18 mouse cellular contexts compared by ENCODE assay signal in the genomic region with DNA sequence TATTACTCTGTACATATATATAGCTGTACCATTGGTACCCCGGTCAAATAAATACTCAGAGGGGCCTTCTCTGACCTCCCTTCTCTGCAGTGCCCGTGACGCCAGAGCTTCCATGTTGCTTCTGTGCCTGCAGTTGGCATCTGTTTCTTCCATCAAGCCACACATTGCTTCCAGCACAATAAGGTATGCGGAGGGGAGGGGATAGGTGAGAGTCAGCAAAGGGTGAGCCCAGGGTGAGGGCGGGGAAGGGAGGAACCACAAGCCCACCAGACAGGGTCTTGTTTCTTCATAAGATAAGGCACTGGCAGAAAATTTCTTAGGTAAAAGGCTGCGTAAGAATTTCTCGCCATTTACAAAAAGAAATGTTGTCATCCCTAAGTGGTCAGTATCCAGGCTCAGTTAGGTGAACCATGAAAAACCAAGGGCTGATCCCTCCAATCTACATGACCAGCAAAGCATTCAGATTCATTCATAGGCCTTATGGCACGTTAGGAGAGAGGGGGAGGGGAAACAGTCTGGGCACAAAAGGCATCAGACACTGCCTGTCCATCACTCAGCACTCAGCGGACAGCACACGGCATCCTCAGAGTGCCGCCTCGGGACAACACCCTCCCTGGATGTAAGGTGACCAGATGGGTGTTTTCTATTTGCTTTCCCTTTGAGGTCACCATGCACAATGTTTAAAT.
DNase-seq lines count a peak whose midpoint lies in the region; ATAC-seq and TF ChIP-seq lines count a peak whose summit lies in the region.
"Had no signal": no experiment of that assay in that cellular context is flagged by ENCODE, and none has a peak within 500 bp of the region (broad histone marks: within the 10 kb centered on the region; RNA-seq: fewer than 3 reads in every experiment).

No protein-coding gene starts in this region.

- H3K27me3 ChIP-seq in embryonic facial prominence, embryonic 11.5 days (ENCODE audit: control insufficient read depth, insufficient read depth, low read length), result no peaks in the 10 kb centered on the region
- H3K27me3 ChIP-seq in embryonic facial prominence, embryonic 10.5 days (replicated peaks; ENCODE audit: low read depth, poor library complexity, severe bottlenecking), result no peaks in the 10 kb centered on the region
- no peaks in the 10 kb centered on the region for H3K27me3 ChIP-seq in megakaryocyte, embryonic 14.5 days (replicated peaks)
- H3K27me3 ChIP-seq in CH12.LX (replicated peaks), result no peaks in the 10 kb centered on the region
- no peaks in the 10 kb centered on the region for H3K27me3 ChIP-seq in hindbrain, embryonic 12.5 days
- H3K27me3 ChIP-seq: limb, embryonic 13.5 days; neural tube, embryonic 12.5 days had no signal

- no peaks in the 10 kb centered on the region for H3K79me2 ChIP-seq in CH12.LX (replicated peaks; ENCODE audit: control insufficient read depth, extremely low read depth, insufficient read depth, poor library complexity, severe bottlenecking)

- no peak for TF ChIP-seq RAD21 in CH12.LX (IDR thresholded peaks at IDR 0.05; ENCODE audit: low read depth, low read length)

- in situ Hi-C loops in CH12.LX (cut with MboI; ENCODE audit: low pct_ligation_motif_present, low pct_unique_long_range_greater_than_20kb, low sequenced_read_pairs), result no loop called here

- ATAC-seq in embryonic facial prominence, embryonic 11.5 days (replicated peaks; ENCODE audit: insufficient number of reproducible peaks, low FRiP score, low TSS enrichment, low read depth), result 0 out of 2 replicates have a peak, but pooled peaks have one; percentile 29
- ATAC-seq in megakaryocyte, adult 5-6 weeks (ENCODE audit: poor library complexity, severe bottlenecking), result no peak
- peak; percentile 74 for ATAC-seq in hindbrain, embryonic 12.5 days (ENCODE audit: low FRiP score)
- ATAC-seq: activated CD4-positive, CD25-positive, alpha-beta regulatory T cell, adult 4 months; inflammation-experienced regulatory T-cells, adult 6 months had no signal

- H3K9me3 ChIP-seq in embryonic facial prominence, embryonic 11.5 days (replicated peaks; ENCODE audit: control insufficient read depth, low read length), result no peaks in the 10 kb centered on the region
- no peaks in the 10 kb centered on the region for H3K9me3 ChIP-seq in embryonic facial prominence, embryonic 10.5 days
- H3K9me3 ChIP-seq in megakaryocyte, embryonic 14.5 days, result peaks cover 49% of the 10 kb centered on the region
- peaks cover 5% of the 10 kb centered on the region for H3K9me3 ChIP-seq in CH12.LX (replicated peaks; ENCODE audit: low read length)
- no peaks in the 10 kb centered on the region; the same call in 1 of the 2 replicates for H3K9me3 ChIP-seq in hindbrain, embryonic 12.5 days (replicated peaks)

- no peak overlapping the region for H3K9ac ChIP-seq in embryonic facial prominence, embryonic 11.5 days (replicated peaks; ENCODE audit: low read length)
- no peak overlapping the region for H3K9ac ChIP-seq in CH12.LX (ENCODE audit: insufficient read depth, low read depth)
- no peak overlapping the region for H3K9ac ChIP-seq in hindbrain, embryonic 12.5 days
- H3K9ac ChIP-seq: limb, embryonic 13.5 days; neural tube, embryonic 12.5 days had no signal

- dilution Hi-C loops in CH12.LX (cut with MboI; ENCODE audit: extremely low pct_ligation_motif_present, extremely low pct_unique_long_range_greater_than_20kb, low sequenced_read_pairs), result no loop called here

- no peaks in the 10 kb centered on the region for H3K36me3 ChIP-seq in embryonic facial prominence, embryonic 11.5 days (replicated peaks; ENCODE audit: control insufficient read depth, insufficient read depth, low read depth, low read length)
- no peaks in the 10 kb centered on the region; the same call in 1 of the 2 replicates for H3K36me3 ChIP-seq in embryonic facial prominence, embryonic 10.5 days (replicated peaks)
- no peaks in the 10 kb centered on the region for H3K36me3 ChIP-seq in megakaryocyte, embryonic 14.5 days (replicated peaks; ENCODE audit: low read length)
- no peaks in the 10 kb centered on the region for H3K36me3 ChIP-seq in CH12.LX (replicated peaks in 1 of 2; ENCODE audit: control insufficient read depth in 1 of 2, insufficient read depth in 1 of 2, low read length in 1 of 2)
- H3K36me3 ChIP-seq in hindbrain, embryonic 12.5 days, result peaks cover 6% of the 10 kb centered on the region; the same call in 1 of the 2 replicates
- H3K36me3 ChIP-seq: limb, embryonic 13.5 days; neural tube, embryonic 12.5 days had no signal

- no peak for TF ChIP-seq POLR2A in CH12.LX (IDR thresholded peaks at IDR 0.05; ENCODE audit: low read depth, low read length)

- WGBS in embryonic facial prominence, embryonic 11.5 days, result 85% methylated on average over 12 of the region's 12 CpGs
- WGBS in embryonic facial prominence, embryonic 10.5 days, result 80% methylated on average over 12 of the region's 12 CpGs
- 53% methylated on average over 12 of the region's 12 CpGs for WGBS in hindbrain, embryonic 12.5 days

- no peaks in the 10 kb centered on the region for H3K4me1 ChIP-seq in embryonic facial prominence, embryonic 11.5 days (ENCODE audit: control insufficient read depth, insufficient read depth, low read length)
- peaks cover 2% of the 10 kb centered on the region; the same call in 1 of the 2 replicates for H3K4me1 ChIP-seq in embryonic facial prominence, embryonic 10.5 days
- H3K4me1 ChIP-seq in megakaryocyte, embryonic 14.5 days, result no peaks in the 10 kb centered on the region
- H3K4me1 ChIP-seq in CH12.LX (ENCODE audit: control insufficient read depth in 1 of 2, insufficient read depth in 2 of 2), result peaks cover 7 to 9% of the 10 kb centered on the region in 2 experiments
- H3K4me1 ChIP-seq in hindbrain, embryonic 12.5 days, result peaks cover 9% of the 10 kb centered on the region
- H3K4me1 ChIP-seq: limb, embryonic 13.5 days; neural tube, embryonic 12.5 days had no signal

- no peak overlapping the region for H3K4me3 ChIP-seq in embryonic facial prominence, embryonic 11.5 days (ENCODE audit: low read depth, low read length)
- no peak overlapping the region for H3K4me3 ChIP-seq in embryonic facial prominence, embryonic 10.5 days
- H3K4me3 ChIP-seq in megakaryocyte, embryonic 14.5 days (replicated peaks), result peak overlapping the region; percentile 55
- peak overlapping the region in 1 of 3 experiments; percentile 31 for H3K4me3 ChIP-seq in CH12.LX (replicated peaks in 1 of 3; ENCODE audit: low read depth in 2 of 3, low read length in 2 of 3, poor library complexity in 1 of 3)
- H3K4me3 ChIP-seq in hindbrain, embryonic 12.5 days, result no peak overlapping the region
- H3K4me3 ChIP-seq: limb, embryonic 13.5 days; neural tube, embryonic 12.5 days had no signal

- TF ChIP-seq CTCF in CH12.LX (conservative IDR thresholded peaks at IDR 0.05 in 1 of 2, IDR thresholded peaks at IDR 0.05 in 1 of 2; ENCODE audit: low read depth in 2 of 2, low read length in 2 of 2), result no peak

- H3K27ac ChIP-seq in embryonic facial prominence, embryonic 11.5 days (replicated peaks; ENCODE audit: low read depth, low read length), result no peak overlapping the region
- no peak overlapping the region for H3K27ac ChIP-seq in embryonic facial prominence, embryonic 10.5 days (replicated peaks)
- H3K27ac ChIP-seq in CH12.LX (ENCODE audit: insufficient read depth, low read depth), result no peak overlapping the region; the same call in 1 of the 2 replicates
- no peak overlapping the region for H3K27ac ChIP-seq in hindbrain, embryonic 12.5 days
- H3K27ac ChIP-seq: limb, embryonic 13.5 days; neural tube, embryonic 12.5 days had no signal

- TF ChIP-seq EP300 in CH12.LX (IDR thresholded peaks at IDR 0.05; ENCODE audit: low read length), result no peak

- H3K4me2 ChIP-seq in embryonic facial prominence, embryonic 11.5 days (ENCODE audit: low read depth, low read length), result no peak overlapping the region
- H3K4me2 ChIP-seq in CH12.LX (ENCODE audit: insufficient read depth, low read depth, poor library complexity, severe bottlenecking), result peak overlapping the region; percentile 46; the same call in 1 of the 2 replicates
- H3K4me2 ChIP-seq in hindbrain, embryonic 12.5 days (replicated peaks), result no peak overlapping the region
- H3K4me2 ChIP-seq: limb, embryonic 13.5 days; neural tube, embryonic 12.5 days had no signal

- no peak for DNase-seq in embryonic facial prominence, embryonic 11.5 days (ENCODE audit: low spot score)
- DNase-seq in embryonic facial prominence, embryonic 10.5 days (ENCODE audit: low spot score), result no peak
- peak; percentile 10 for DNase-seq in CH12.LX (ENCODE audit: extremely low read depth)
- no peak for DNase-seq in kidney, postnatal 4 days
- DNase-seq: adrenal gland, postnatal 14 days; cerebellum, adult 18-20 months; gastrocnemius, postnatal 10 days; kidney, adult 9 months; lung, postnatal 14 days; right cerebral cortex, postnatal 14 days; thymus, postnatal 14 days had no signal

TF ChIP-seq in CH12.LX, 34 proteins besides CTCF, POLR2A, EP300 and RAD21:
- TF ChIP-seq ZMIZ1 (IDR thresholded peaks at IDR 0.05; ENCODE audit: low read depth, low read length) (no peak), ELF1 (IDR thresholded peaks at IDR 0.05; ENCODE audit: low read depth, low read length) (no peak), SMC3 (IDR thresholded peaks at IDR 0.05; ENCODE audit: low read depth, low read length) (no peak), ETS1 (conservative IDR thresholded peaks at IDR 0.05; ENCODE audit: low read depth, low read length) (no peak), KAT2A (IDR thresholded peaks at IDR 0.05; ENCODE audit: insufficient replicate concordance, low read length) (no peak), MYC (IDR thresholded peaks at IDR 0.05; ENCODE audit: low read depth, low read length) (no peak), TBP (conservative IDR thresholded peaks at IDR 0.05; ENCODE audit: low read depth, low read length) (no peak), USF2 (conservative IDR thresholded peaks at IDR 0.05; ENCODE audit: low read depth, low read length) (no peak), NRF1 (IDR thresholded peaks at IDR 0.05; ENCODE audit: low read depth, low read length) (no peak)
